Mouse (Mus musculus) myocyte (in vitro differentiated cells): ENCODE data around the gene Fbxw8. TPM values are rescaled to one million over a fixed set of nuclear protein-coding genes. Genes with fewer than 3 reads are reported as not detected.

Source experiments
- H3K27me3 ChIP-seq: one replicate; pipeline ENCODE4 v1.6.1; 2011; ENCODE audit not compliant: control insufficient read depth, insufficient read depth, insufficient read length
- H3K36me3 ChIP-seq: one replicate; pipeline ENCODE4 v1.6.1; 2011; ENCODE audit not compliant: control insufficient read depth, insufficient read depth
- H3K4me2 ChIP-seq: one replicate; pipeline ENCODE4 v1.6.1; 2011; ENCODE audit warnings: low read depth, control low read depth
- H3K4me3 ChIP-seq: one replicate; pipeline ENCODE4 v1.5.1; 2011; ENCODE audit warnings: mild to moderate bottlenecking, control low read depth, moderate library complexity
- H3K79me2 ChIP-seq: one replicate; pipeline ENCODE4 v1.6.1; 2011; ENCODE audit not compliant: control insufficient read depth, insufficient read depth
- H3ac ChIP-seq: one replicate; pipeline ENCODE4 v1.6.1; 2011; ENCODE audit not compliant: control insufficient read depth, insufficient read length
- CEBPB ChIP-seq: IDR thresholded peaks from 2 replicates; pipeline ENCODE4 v1.6.1; 2011; ENCODE audit warnings: mild to moderate bottlenecking, moderate library complexity; ENCODE audit not compliant: poor library complexity, insufficient read depth, severe bottlenecking
- E2F4 ChIP-seq: IDR thresholded peaks from one replicate; pipeline ENCODE4 v1.6.1; 2011; ENCODE audit warnings: mild to moderate bottlenecking, control low read depth, moderate library complexity; ENCODE audit not compliant: insufficient read depth
- MAX ChIP-seq: IDR thresholded peaks from one replicate; pipeline ENCODE4 v1.6.1; 2011; ENCODE audit warnings: low read depth, mild to moderate bottlenecking, control low read depth
- MYOD1 ChIP-seq, 3 experiments: IDR thresholded peaks; one replicate each; pipeline ENCODE4 v1.6.1; 2011; ENCODE audit warnings: control low read depth in 2 of 3, low read depth in 2 of 3, mild to moderate bottlenecking in 2 of 3, moderate library complexity in 1 of 3; ENCODE audit not compliant: insufficient read length in 2 of 3, control insufficient read depth in 1 of 3
- MYOG ChIP-seq, 3 experiments: IDR thresholded peaks; one replicate each; pipeline ENCODE4 v1.6.1; 2011; ENCODE audit warnings: control low read depth in 2 of 3, low read depth in 2 of 3, mild to moderate bottlenecking in 2 of 3; ENCODE audit not compliant: insufficient read length in 2 of 3, control insufficient read depth in 1 of 3, insufficient read depth in 1 of 3
- POLR2A ChIP-seq: IDR thresholded peaks from one replicate; pipeline ENCODE4 v1.6.1; 2011; ENCODE audit warnings: low read depth, mild to moderate bottlenecking, control low read depth, moderate library complexity; ENCODE audit not compliant: insufficient read length
- POLR2AphosphoS2 ChIP-seq: IDR thresholded peaks from one replicate; pipeline ENCODE4 v1.6.1; 2011; ENCODE audit warnings: low read depth, control low read depth; ENCODE audit not compliant: insufficient read length
- REST ChIP-seq: IDR thresholded peaks from one replicate; pipeline ENCODE4 v1.6.1; 2011; ENCODE audit warnings: mild to moderate bottlenecking, control low read depth, moderate library complexity; ENCODE audit not compliant: insufficient read depth, insufficient read length
- SRF ChIP-seq: IDR thresholded peaks from one replicate; pipeline ENCODE4 v1.6.1; 2011; ENCODE audit warnings: low read depth; ENCODE audit not compliant: control insufficient read depth, insufficient read length
- TCF12 ChIP-seq: IDR thresholded peaks from one replicate; pipeline ENCODE4 v1.6.1; 2011; ENCODE audit warnings: mild to moderate bottlenecking, control low read depth; ENCODE audit not compliant: poor library complexity, insufficient read depth, severe bottlenecking
- TCF3 ChIP-seq: IDR thresholded peaks from one replicate; pipeline ENCODE4 v1.6.1; 2011; ENCODE audit warnings: low read depth, control low read depth; ENCODE audit not compliant: insufficient read length
- USF1 ChIP-seq: IDR thresholded peaks from one replicate; pipeline ENCODE4 v1.6.1; 2011; ENCODE audit warnings: low read depth, mild to moderate bottlenecking, control low read depth, moderate library complexity
- polyA plus RNA-seq: library from polyadenylated mRNA; unstranded; fragments of >200 nt; fragmentation: generic; extraction: Trizol; gene quantifications from one replicate; pipeline ENCODE4 v1.2.1, GENCODE M21; 2012; ENCODE audit warnings: missing spikeins

Fbxw8 gene
- polyA plus RNA-seq, 1 experiment = 65.5 TPM

DNA sequence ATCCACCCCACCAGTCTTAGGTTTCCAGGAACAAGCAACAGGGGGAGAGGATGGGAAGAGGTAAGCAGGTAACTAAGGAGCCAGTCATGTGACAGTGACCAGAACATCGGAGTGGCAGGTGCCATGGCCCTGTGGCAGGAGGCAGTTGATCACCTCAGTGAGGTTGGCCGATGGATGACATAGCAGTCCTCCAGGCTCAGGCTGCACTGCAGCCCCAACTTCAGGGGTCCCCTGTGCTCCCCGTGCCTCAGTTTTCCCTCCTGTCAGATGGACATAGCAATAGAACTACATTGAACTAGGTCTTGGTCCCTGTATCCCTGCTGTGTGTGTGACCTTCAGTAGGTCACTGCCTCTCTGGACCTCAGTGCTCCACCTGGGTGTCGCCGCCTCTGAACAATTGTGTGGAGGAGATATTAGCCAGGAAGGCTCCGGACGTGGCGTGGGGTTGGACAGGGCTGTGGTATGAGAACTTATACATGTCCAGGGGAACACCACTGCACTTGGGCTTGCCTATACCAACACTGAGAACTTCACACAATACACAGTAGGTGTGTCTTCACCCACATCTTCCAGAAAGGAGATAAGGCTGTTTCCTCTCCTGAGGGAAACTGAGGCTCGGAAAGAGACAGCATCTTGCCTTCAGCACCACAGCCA, 125.1 kb downstream of the Fbxw8 start:
- peak overlapping the region; percentile 10 for H3K4me3 ChIP-seq
- H3K79me2 ChIP-seq = no peaks in the 10 kb centered on the region
- no peak overlapping the region for H3ac ChIP-seq
- no peak overlapping the region for H3K4me2 ChIP-seq
- peaks cover 41% of the 10 kb centered on the region for H3K27me3 ChIP-seq
- TF ChIP-seq MAX (no peak), CEBPB (no peak), USF1 (no peak), REST (no peak), MYOD1 (IDR thresholded peaks at IDR 0.05; ENCODE audit: control insufficient read depth in 1 of 3, insufficient read length in 2 of 3, low read depth in 2 of 3) (no peak), SRF (no peak), TCF3 (no peak), TCF12 (no peak), E2F4 (no peak), POLR2AphosphoS2 (no peak), MYOG (IDR thresholded peaks at IDR 0.05; ENCODE audit: control insufficient read depth in 1 of 3, insufficient read depth in 1 of 3, insufficient read length in 2 of 3, low read depth in 2 of 3) (no peak), POLR2A (no peak)
- no peaks in the 10 kb centered on the region for H3K36me3 ChIP-seq

- no peaks in the 10 kb centered on the region for H3K79me2 ChIP-seq
- peak overlapping the region; percentile 10 for H3K4me3 ChIP-seq
- H3K27me3 ChIP-seq = peaks cover 41% of the 10 kb centered on the region
- H3ac ChIP-seq = no peak overlapping the region
- H3K36me3 ChIP-seq = no peaks in the 10 kb centered on the region
- TF ChIP-seq TCF12 = no peak
- TF ChIP-seq USF1 = peak; percentile 87
- no peak for TF ChIP-seq TCF3
- no peak for TF ChIP-seq POLR2A
- TF ChIP-seq CEBPB = no peak
- TF ChIP-seq MYOG (IDR thresholded peaks at IDR 0.05; ENCODE audit: control insufficient read depth in 1 of 3, insufficient read depth in 1 of 3, insufficient read length in 2 of 3, low read depth in 2 of 3) = peak in 1 of 3 experiments; percentile 68
- no peak for TF ChIP-seq E2F4
- peak in 1 of 3 experiments; percentile 75 for TF ChIP-seq MYOD1 (IDR thresholded peaks at IDR 0.05; ENCODE audit: control insufficient read depth in 1 of 3, insufficient read length in 2 of 3, low read depth in 2 of 3)
- TF ChIP-seq MAX = no peak
- TF ChIP-seq POLR2AphosphoS2 = no peak
- peak overlapping the region; percentile 82 for H3K4me2 ChIP-seq
These were observed 125.8 kb downstream of the Fbxw8 start for GRCm38 (mm10) chr5:118029420-118029819.

DNA sequence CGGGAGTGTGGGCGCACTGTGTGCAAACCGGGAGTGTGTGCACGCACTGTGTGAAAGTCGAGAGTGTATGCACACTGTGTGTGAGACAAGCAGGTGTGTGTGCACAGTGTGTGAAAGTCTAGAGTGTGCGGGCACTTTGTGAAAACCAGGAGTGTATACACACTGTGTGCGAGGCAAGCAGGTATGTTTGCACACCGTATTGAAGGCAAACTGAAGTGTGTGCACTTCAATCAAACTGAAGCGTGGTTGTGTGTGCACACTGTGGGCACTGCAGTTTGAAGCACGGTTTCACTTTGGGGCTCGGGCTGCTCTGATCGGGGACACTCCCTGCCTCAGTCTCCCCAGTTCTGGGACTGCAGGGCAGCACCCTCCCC, 126.2 kb downstream of the Fbxw8 start:
- Histone ChIP-seq H3K4me3 (peak overlapping the region; percentile 10), H3K36me3 (no peaks in the 10 kb centered on the region), H3ac (no peak overlapping the region), H3K79me2 (no peaks in the 10 kb centered on the region), H3K4me2 (peak overlapping the region; percentile 82), H3K27me3 (peaks cover 41% of the 10 kb centered on the region)
- TF ChIP-seq CEBPB = no peak
- TF ChIP-seq E2F4 = no peak
- TF ChIP-seq REST = no peak
- TF ChIP-seq USF1 = no peak
- TF ChIP-seq SRF = no peak
- no peak for TF ChIP-seq MYOD1 (IDR thresholded peaks at IDR 0.05; ENCODE audit: control insufficient read depth in 1 of 3, insufficient read length in 2 of 3, low read depth in 2 of 3)
- TF ChIP-seq POLR2A = no peak
- TF ChIP-seq TCF12 = no peak
- no peak for TF ChIP-seq POLR2AphosphoS2
- TF ChIP-seq MYOG (IDR thresholded peaks at IDR 0.05; ENCODE audit: control insufficient read depth in 1 of 3, insufficient read depth in 1 of 3, insufficient read length in 2 of 3, low read depth in 2 of 3) = no peak
- TF ChIP-seq TCF3 = no peak

DNA sequence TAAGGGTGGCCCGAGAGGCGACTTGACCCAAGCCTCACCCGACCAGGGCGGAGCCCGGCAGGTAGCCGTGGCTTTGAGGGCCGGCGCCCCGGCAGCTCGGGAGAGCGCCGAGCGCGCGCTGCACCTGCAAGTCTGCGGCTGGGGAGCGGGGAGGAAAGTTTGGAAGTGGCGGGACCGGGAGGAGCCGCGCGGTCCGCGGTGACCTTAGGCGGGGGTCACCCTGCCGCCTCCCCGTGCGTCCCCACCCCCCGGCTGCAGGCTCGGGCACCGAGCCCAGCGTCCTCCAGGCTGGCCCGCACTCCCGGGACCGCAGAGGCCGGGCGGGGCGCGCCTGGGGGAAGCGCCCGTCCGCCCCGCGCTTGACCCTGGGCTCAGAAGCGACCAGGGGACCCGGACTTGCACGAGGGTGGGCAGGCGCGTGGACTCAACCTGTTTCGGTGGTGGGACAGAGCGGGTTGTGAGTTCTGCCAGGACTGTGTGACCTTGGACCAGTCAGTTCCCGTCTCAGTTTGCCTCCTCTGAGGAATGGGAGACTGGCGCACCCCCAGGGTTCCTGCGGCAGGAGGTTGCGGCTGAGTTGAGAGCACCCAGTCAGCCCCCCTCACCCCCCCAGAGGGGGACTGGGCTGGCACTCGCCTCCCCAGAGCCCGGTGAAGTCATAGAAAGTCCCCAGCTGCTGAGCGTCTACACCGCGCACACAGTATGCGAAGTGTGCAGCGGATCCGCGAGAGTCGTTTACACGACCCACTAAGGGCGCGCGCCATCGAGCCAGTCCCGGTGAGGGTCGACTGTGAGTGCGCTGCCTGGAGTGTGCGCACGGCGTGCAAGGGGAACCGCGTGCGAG, 126.9 kb downstream of the Fbxw8 start:
- H3K4me2 ChIP-seq = peak overlapping the region; percentile 82
- no peak for TF ChIP-seq TCF3
- no peak for TF ChIP-seq CEBPB
- TF ChIP-seq POLR2A = no peak
- TF ChIP-seq SRF = no peak
- TF ChIP-seq E2F4 = no peak
- TF ChIP-seq MYOG (IDR thresholded peaks at IDR 0.05; ENCODE audit: control insufficient read depth in 1 of 3, insufficient read depth in 1 of 3, insufficient read length in 2 of 3, low read depth in 2 of 3) = no peak
- TF ChIP-seq MYOD1 (IDR thresholded peaks at IDR 0.05; ENCODE audit: control insufficient read depth in 1 of 3, insufficient read length in 2 of 3, low read depth in 2 of 3) = no peak
- no peak for TF ChIP-seq USF1
- TF ChIP-seq TCF12 = no peak
- no peak for TF ChIP-seq POLR2AphosphoS2
- TF ChIP-seq REST = no peak
- no peak for TF ChIP-seq MAX
- H3K79me2 ChIP-seq = no peaks in the 10 kb centered on the region
- H3ac ChIP-seq = no peak overlapping the region
- H3K36me3 ChIP-seq = no peaks in the 10 kb centered on the region
- peaks cover 41% of the 10 kb centered on the region for H3K27me3 ChIP-seq
- peak overlapping the region; percentile 10 for H3K4me3 ChIP-seq
